Mouse (Mus musculus) lung, adult 2 months (tissue): Measurements from ENCODE around the gene Stambpl1. TPM values are rescaled to one million over a fixed set of nuclear protein-coding genes. Genes with fewer than 3 reads are reported as not detected.

Experiments
- DNase-seq: peaks from one replicate; pipeline ENCODE4 v3.0.0; 2022
- H3K4me1 ChIP-seq: fragments of 200-500 bp; 2 replicates; pipeline ENCODE4 v1.6.1; 2011; ENCODE audit warnings: low read length; ENCODE audit not compliant: control insufficient read depth, insufficient read depth
- H3K4me3 ChIP-seq: fragments of 200-500 bp; replicated peaks from 2 replicates; pipeline ENCODE3; 2011; ENCODE audit warnings: low read depth, mild to moderate bottlenecking, control low read depth, low read length; ENCODE audit errors: extremely low read depth
- CTCF ChIP-seq: fragments of 200-500 bp; IDR thresholded peaks from 2 replicates; pipeline ENCODE4 v1.5.1; 2011; ENCODE audit warnings: mild to moderate bottlenecking, low read length, control low read depth; ENCODE audit not compliant: insufficient read depth
- POLR2A ChIP-seq: fragments of 200-500 bp; IDR thresholded peaks from 2 replicates; pipeline ENCODE4 v1.6.1; 2011; ENCODE audit warnings: low read depth, mild to moderate bottlenecking, control low read depth, low read length, borderline replicate concordance; ENCODE audit errors: extremely low read depth
- WGBS: fragments of 180-500 bp; shearing (Covaris S2); methylation state at CpG from one replicate; pipeline ENCODE4 v1.1.7; 2018; 5-methylcytosine and 5-hydroxymethylcytosine counted together
- polyA plus RNA-seq: library from polyadenylated mRNA; depleted of rRNA; stranded (reverse); fragments of >200 nt; gene quantifications from 2 replicates; pipeline ENCODE4 v1.2.3, GENCODE M21; 2012

Gene Stambpl1
- polyA plus RNA-seq, 1 experiment = 7.4 TPM

DNA sequence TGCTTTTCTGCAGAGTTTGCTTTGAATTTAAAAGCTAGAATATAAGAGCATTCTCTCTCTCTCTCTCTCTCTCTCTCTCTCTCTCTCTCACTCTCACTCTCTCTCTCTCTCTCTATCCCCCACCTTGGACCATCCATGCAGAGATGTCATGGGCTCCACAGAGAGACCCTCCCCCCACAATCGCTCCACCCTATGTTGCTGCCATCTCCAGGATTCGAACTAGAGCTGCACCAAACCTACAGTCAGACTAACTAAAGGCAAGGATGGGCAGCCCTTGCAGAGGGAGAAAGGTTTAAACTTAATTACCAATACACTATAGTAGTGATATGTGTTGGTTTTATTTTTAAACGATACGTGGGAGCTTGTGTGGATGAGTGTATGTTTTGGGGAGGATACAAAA, 58.6 kb downstream of the Stambpl1 start:
- H3K4me3 ChIP-seq = no peak overlapping the region
- TF ChIP-seq POLR2A (no peak), CTCF (no peak)
- WGBS = 85% methylated on average over 4 of the region's 4 CpGs
- H3K4me1 ChIP-seq = no peaks in the 10 kb centered on the region; the same call in 1 of the 2 replicates
- no peak for DNase-seq

DNA sequence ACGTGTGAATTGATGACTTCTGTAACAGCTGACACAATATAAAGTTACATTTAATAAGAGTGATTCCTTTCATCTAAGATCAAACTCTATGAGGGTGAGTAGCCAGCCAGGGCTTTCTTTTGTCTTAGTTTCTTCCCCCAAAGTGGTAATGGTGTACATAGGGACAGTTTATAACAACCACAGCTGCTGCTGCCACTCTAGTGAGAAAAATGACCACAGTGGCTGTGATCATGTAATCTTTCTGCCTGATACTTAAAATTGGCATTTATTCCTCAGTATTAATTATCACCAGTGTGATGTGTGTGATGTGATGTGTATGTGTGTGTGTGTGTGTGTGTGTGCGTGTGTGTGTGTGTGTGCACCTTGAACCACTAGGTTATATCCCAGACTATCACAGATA, 59.9 kb downstream of the Stambpl1 start:
- TF ChIP-seq POLR2A (no peak), CTCF (no peak)
- H3K4me1 ChIP-seq = no peaks in the 10 kb centered on the region; the same call in none of the 2 replicates
- H3K4me3 ChIP-seq = no peak overlapping the region
- whole genome bisulfite sequencing = 64% methylated on average over 2 of the region's 2 CpGs
- DNase-seq = no peak

DNA sequence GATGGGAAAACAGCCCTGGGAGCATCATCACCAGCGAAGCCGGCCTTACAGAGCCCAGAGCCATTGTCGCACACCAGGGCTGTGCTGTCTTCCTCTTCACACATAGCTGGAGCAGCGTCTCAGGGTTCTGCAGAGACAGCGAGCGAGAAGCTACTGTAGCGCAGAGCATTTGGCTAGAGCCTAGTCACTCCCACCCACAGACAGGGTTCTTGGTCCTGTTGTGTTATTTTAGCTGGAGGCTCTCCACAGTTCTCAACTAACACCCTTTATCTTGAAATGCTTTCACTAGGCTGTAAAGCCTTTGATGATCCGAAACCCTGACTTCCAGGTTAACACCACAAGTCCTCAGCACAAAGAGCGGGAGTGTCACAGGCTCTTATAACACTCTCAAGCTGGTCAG, 60.4 kb downstream of the Stambpl1 start:
- WGBS = 69% methylated on average over 9 of the region's 9 CpGs
- no peak for DNase-seq
- H3K4me1 ChIP-seq = no peaks in the 10 kb centered on the region; the same call in none of the 2 replicates
- no peak for TF ChIP-seq POLR2A
- H3K4me3 ChIP-seq = no peak overlapping the region

DNA sequence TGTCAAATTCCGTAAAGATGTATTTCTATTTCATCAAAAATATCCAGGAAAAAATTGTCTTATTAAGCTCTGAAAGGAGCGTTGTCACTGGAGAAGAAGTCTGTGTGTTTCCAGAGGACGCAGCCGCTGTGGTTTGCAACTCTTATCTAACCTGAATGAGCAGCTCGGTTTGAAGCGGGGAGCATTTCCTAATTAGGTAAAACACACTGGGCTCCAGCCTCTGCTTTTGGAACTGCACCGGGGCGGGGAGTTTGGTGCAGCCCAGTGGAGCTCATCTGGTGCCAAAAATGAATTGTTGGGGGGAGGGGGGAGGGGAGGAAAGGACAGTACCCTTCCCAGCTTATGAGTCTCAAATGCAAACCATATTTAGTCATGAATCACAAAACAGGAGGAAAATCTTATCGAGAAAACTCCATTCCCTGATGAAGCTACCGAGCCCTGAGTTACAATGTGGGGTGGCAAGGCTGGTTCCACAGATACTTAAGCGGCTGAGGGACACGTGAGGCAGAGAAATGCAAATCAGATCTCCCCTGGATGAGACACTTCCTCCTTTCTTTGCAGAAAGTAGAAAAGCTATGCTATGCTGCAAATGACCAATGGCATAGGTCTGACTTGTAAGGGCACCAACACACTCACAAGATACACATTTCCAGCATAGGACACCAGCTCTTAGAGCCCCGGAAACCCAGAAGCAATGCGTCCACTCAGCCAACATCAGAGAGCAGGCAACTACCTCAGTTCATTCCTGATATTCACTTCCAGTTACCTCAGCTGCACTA, 62.3 kb downstream of the Stambpl1 start:
- Histone ChIP-seq H3K4me1 (no peaks in the 10 kb centered on the region; the same call in none of the 2 replicates), H3K4me3 (peak overlapping the region; percentile 32)
- TF ChIP-seq CTCF (no peak), POLR2A (no peak)
- 27% methylated on average over 14 of the region's 14 CpGs for WGBS
- DNase-seq = no peak

DNA sequence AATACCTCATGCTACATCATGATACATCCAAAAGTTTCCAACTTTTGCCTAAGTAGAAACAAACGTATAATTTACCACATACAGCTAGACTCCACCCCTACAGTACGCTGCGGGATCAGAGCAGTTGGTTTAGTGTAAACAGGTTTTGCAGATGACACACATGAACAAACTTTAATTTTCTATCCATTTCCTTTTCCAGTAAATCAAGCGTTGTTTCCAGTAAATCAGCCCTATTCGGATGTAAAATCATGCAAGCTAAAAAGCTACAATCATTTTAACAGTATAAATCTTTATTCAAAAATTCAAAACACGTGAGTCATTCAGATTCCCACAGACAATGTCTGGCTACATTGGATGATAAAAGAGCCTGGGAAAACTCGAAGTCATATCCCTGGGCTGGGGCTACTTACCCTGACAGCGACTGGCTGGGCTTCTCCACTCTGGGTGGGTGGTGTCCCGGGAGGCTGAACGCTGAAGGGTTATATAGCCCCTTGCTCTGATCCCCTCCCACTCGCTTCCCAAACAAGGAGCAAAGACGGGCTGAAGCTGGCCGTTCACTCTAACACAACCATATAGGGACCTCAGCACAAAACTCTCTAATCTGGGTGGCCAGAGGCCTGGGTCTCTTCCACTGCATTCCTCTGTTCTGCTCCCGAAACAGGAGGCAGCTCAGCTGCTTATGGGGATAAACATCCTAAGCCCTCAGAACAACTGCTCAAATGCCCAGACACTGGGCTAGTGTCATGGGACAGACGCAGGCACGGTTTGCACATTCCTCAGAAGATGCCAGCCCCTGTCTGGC, 63.1 kb downstream of the Stambpl1 start, which contains the start of gene Acta2:
Gene Acta2 (minus strand): TSS at position 711 of the 802 bp plus-strand sequence.
- Histone ChIP-seq H3K4me1 (no peaks in the 10 kb centered on the region; the same call in none of the 2 replicates), H3K4me3 (peak within 1 kb of the TSS; percentile 32)
- TF ChIP-seq CTCF (no peak), POLR2A (peak; percentile 31; the same call in 1 of the 2 replicates)
- WGBS = 48% methylated on average over 16 of the region's 16 CpGs
- no peak for DNase-seq

DNA sequence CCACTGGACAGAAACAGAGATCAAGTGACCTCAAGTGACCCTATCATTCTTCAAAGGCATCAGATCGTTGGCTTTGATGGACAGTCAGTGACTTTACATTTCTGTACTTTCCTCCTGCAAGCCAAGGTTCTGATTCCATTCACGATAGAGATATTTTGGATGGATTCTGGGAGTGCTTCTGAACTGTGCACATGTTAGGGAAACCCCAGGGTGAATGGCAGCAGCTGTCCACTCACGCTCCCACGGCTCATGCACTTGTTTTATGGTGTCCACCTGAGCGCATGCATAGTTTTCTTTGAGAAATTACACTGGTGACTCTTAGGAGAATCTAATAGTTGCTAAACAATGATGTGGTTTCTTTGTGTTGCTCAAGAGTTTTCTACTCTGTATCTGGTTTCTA, 64.1 kb downstream of the Stambpl1 start:
- Histone ChIP-seq H3K4me1 (no peaks in the 10 kb centered on the region; the same call in none of the 2 replicates), H3K4me3 (no peak overlapping the region)
- 73% methylated on average over 5 of the region's 5 CpGs for WGBS
- no peak for DNase-seq
- TF ChIP-seq CTCF (no peak), POLR2A (no peak)

DNA sequence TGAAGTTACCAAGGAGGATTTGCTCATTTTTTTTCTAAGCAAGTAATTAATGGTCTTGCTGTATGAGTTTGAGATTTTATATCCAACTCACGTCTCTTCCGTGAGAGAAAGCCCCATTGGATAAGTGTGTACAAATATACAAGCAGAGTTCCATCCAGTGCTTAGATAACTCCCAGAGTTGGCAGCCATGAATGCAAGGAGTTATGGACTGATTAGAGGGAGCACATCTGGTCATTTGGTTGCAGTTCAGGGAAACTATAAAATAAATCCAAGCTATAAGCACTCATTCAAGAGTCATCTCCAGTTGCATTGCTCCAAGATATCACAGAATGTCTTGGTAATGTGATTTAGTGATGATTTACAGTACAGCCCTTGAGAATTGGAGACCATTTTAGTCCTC, 64.9 kb downstream of the Stambpl1 start:
- no peak for DNase-seq
- WGBS = 73% methylated on average over 2 of the region's 2 CpGs
- H3K4me1 ChIP-seq = no peaks in the 10 kb centered on the region; the same call in none of the 2 replicates
- TF ChIP-seq CTCF (no peak), POLR2A (no peak)
- no peak overlapping the region for H3K4me3 ChIP-seq

DNA sequence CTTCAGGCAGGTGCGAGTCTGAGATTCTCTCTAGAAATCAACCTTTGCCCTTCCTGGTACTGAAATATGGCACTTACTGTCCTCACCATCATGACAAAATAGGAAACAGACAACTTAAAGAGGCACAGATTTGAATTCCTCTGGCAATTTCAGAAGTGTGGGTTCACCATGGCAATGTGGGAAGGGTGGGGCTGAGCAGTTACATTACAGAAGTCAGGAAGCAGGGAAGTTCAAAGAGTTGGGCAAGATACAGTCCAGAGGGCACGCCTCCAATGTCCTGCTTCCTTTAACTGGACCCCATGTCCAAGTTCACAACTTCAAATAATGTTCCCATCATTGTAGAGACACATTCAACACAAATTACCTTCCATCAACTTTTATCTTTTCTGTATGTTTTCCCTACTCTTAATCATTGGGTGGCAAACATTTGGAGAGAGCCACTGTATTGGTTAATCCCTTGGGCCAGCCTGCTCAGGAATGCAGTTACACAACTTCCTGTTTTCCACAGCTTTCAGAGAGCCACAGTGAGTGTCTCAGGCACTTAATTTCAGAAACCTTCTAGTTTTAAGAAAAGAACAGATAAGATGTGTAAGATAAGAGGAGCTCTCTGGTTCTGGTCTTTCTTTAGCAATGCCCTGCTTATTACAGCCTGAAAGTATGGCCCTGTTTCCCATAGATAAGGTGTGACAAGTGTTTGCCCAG, 70.4 kb downstream of the Stambpl1 start:
- DNase-seq = no peak
- Histone ChIP-seq H3K4me1 (peaks cover 9% of the 10 kb centered on the region), H3K4me3 (no peak overlapping the region)
- TF ChIP-seq POLR2A = no peak
- no peak for TF ChIP-seq CTCF
- WGBS = 53% methylated on average over 2 of the region's 2 CpGs

DNA sequence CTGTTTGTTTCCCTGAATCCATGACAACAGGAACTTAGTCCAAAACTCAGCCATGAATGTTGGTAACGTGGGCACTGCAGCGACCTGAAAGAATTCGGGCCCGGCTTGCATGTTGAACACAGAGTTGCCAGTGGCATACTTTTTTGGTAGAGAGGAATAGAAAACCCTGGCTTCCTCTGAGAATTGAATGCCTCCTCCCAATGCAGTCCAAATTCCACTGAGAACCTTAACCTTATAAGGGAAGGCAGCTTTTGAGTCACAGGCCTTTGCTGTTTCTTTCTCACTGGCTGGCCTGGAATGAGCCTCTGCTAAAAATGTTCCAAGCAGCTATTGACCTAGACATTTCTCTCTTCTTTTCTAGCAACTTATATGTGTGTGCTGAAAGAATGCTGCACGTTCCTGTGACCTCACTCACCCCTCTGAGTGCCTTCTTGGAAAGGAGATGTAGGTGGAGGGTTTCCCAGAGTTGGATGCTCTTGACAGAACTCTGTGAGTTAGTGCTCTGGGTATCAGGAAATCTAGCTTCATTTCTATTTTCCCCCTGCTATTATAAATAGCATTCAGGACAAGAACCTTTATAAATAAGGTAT, 73.7 kb downstream of the Stambpl1 start:
- Histone ChIP-seq H3K4me3 (no peak overlapping the region), H3K4me1 (peaks cover 9% of the 10 kb centered on the region)
- 41% methylated on average over 5 of the region's 5 CpGs for WGBS
- DNase-seq = no peak
- TF ChIP-seq CTCF (no peak), POLR2A (no peak)
